Mouse (Mus musculus): ENCODE data around the gene R3hdm2. TPM values are rescaled to one million over a fixed set of nuclear protein-coding genes. Genes with fewer than 3 reads are reported as not detected.

R3hdm2 gene
- total and polyA plus RNA-seq, 2 experiments from 2014 or later, result 39.3 to 60.6 TPM

- H3K9me3 ChIP-seq (ENCODE audit: low read length), result no peaks in the 10 kb centered on the region
- TF ChIP-seq CTCF (IDR thresholded peaks at IDR 0.05; ENCODE audit: low read depth), result peak; percentile 74
- H3K4me1 ChIP-seq (ENCODE audit: insufficient read depth, low read length), result peaks cover 30% of the 10 kb centered on the region
- no peak overlapping the region for H3K4me3 ChIP-seq (ENCODE audit: low read length)
- 9% methylated on average over 8 of the region's 8 CpGs for WGBS
- DNase-seq (ENCODE audit: low spot score) (peak; percentile 86), ATAC-seq (peak; percentile 46; the same call in 1 of the 2 replicates)
- H3K4me2 ChIP-seq (ENCODE audit: low read depth, low read length), result no peak overlapping the region
- no peak overlapping the region for H3K9ac ChIP-seq (replicated peaks; ENCODE audit: low read length)
- no peak overlapping the region; the same call in 1 of the 2 replicates for H3K27ac ChIP-seq
- H3K36me3 ChIP-seq (ENCODE audit: insufficient read depth, low read length), result peaks cover 25% of the 10 kb centered on the region
- H3K27me3 ChIP-seq (ENCODE audit: insufficient read depth, low read length), result no peaks in the 10 kb centered on the region
Measured at GRCm38 (mm10) chr10:127536586-127537314, 156.6 kb downstream of the R3hdm2 start.

- ATAC-seq (peak; percentile 41), DNase-seq (ENCODE audit: low spot score) (peak; percentile 91)
- peak; percentile 97 for TF ChIP-seq CTCF (IDR thresholded peaks at IDR 0.05; ENCODE audit: low read depth)
- H3K9ac ChIP-seq (replicated peaks; ENCODE audit: low read length), result no peak overlapping the region
- H3K27me3 ChIP-seq (ENCODE audit: insufficient read depth, low read length), result no peaks in the 10 kb centered on the region
- WGBS, result 23% methylated on average over 7 of the region's 7 CpGs
- H3K4me3 ChIP-seq (ENCODE audit: low read length), result no peak overlapping the region
- H3K27ac ChIP-seq, result peak overlapping the region; percentile 72
- H3K9me3 ChIP-seq (ENCODE audit: low read length), result no peaks in the 10 kb centered on the region
- H3K36me3 ChIP-seq (ENCODE audit: insufficient read depth, low read length), result peaks cover 33% of the 10 kb centered on the region
- H3K4me1 ChIP-seq (ENCODE audit: insufficient read depth, low read length), result peaks cover 24% of the 10 kb centered on the region
- no peak overlapping the region for H3K4me2 ChIP-seq (ENCODE audit: low read depth, low read length)
Measured at GRCm38 (mm10) chr10:127537854-127538583, 157.9 kb downstream of the R3hdm2 start.

- no peak overlapping the region for H3K4me2 ChIP-seq (ENCODE audit: low read depth, low read length)
- H3K9me3 ChIP-seq (ENCODE audit: low read length), result no peaks in the 10 kb centered on the region
- H3K27me3 ChIP-seq (ENCODE audit: insufficient read depth, low read length), result no peaks in the 10 kb centered on the region
- ATAC-seq (no peak), DNase-seq (ENCODE audit: low spot score) (no peak)
- no peak overlapping the region for H3K4me3 ChIP-seq (ENCODE audit: low read length)
- peaks cover 68% of the 10 kb centered on the region for H3K36me3 ChIP-seq (ENCODE audit: insufficient read depth, low read length)
- H3K4me1 ChIP-seq (ENCODE audit: insufficient read depth, low read length), result peaks cover 2% of the 10 kb centered on the region; the same call in 1 of the 2 replicates
- no peak overlapping the region for H3K27ac ChIP-seq
- no peak overlapping the region for H3K9ac ChIP-seq (replicated peaks; ENCODE audit: low read length)
- WGBS, result 95% methylated on average over 8 of the region's 8 CpGs
- TF ChIP-seq CTCF (IDR thresholded peaks at IDR 0.05; ENCODE audit: low read depth), result no peak
Measured at GRCm38 (mm10) chr10:127541510-127541909, 161.4 kb downstream of the R3hdm2 start.

- Histone ChIP-seq H3K27me3 (ENCODE audit: insufficient read depth, low read length) (no peaks in the 10 kb centered on the region), H3K4me1 (ENCODE audit: insufficient read depth, low read length) (no peaks in the 10 kb centered on the region), H3K36me3 (ENCODE audit: insufficient read depth, low read length) (peaks cover 73% of the 10 kb centered on the region), H3K27ac (peak overlapping the region; percentile 52; the same call in 1 of the 2 replicates), H3K9me3 (ENCODE audit: low read length) (no peaks in the 10 kb centered on the region), H3K4me2 (ENCODE audit: low read depth, low read length) (no peak overlapping the region), H3K9ac (replicated peaks; ENCODE audit: low read length) (no peak overlapping the region), H3K4me3 (ENCODE audit: low read length) (no peak overlapping the region)
- ATAC-seq, result 0 out of 2 replicates have a peak, but pooled peaks have one; percentile 33
- peak; percentile 58 for DNase-seq (ENCODE audit: low spot score)
- TF ChIP-seq CTCF (IDR thresholded peaks at IDR 0.05; ENCODE audit: low read depth), result no peak
- 27% methylated on average over 13 of the region's 13 CpGs for WGBS
Measured at GRCm38 (mm10) chr10:127542084-127542483, 162.0 kb downstream of the R3hdm2 start.

GRCm38 (mm10) chr10:127542720-127543119 is 162.6 kb downstream of the R3hdm2 start:
- DNase-seq (ENCODE audit: low spot score) (peak; percentile 62), ATAC-seq (no peak)
- Histone ChIP-seq H3K36me3 (ENCODE audit: insufficient read depth, low read length) (peaks cover 79% of the 10 kb centered on the region), H3K4me1 (ENCODE audit: insufficient read depth, low read length) (no peaks in the 10 kb centered on the region), H3K27ac (peak overlapping the region; percentile 52; the same call in 1 of the 2 replicates), H3K9ac (replicated peaks; ENCODE audit: low read length) (no peak overlapping the region), H3K27me3 (ENCODE audit: insufficient read depth, low read length) (no peaks in the 10 kb centered on the region), H3K9me3 (ENCODE audit: low read length) (no peaks in the 10 kb centered on the region), H3K4me3 (ENCODE audit: low read length) (no peak overlapping the region), H3K4me2 (ENCODE audit: low read depth, low read length) (no peak overlapping the region)
- TF ChIP-seq CTCF (IDR thresholded peaks at IDR 0.05; ENCODE audit: low read depth), result no peak
- 27% methylated on average over 6 of the region's 6 CpGs for WGBS

- TF ChIP-seq CTCF (IDR thresholded peaks at IDR 0.05; ENCODE audit: low read depth), result no peak
- no peaks in the 10 kb centered on the region for H3K4me1 ChIP-seq (ENCODE audit: insufficient read depth, low read length)
- H3K4me2 ChIP-seq (ENCODE audit: low read depth, low read length), result no peak overlapping the region
- ATAC-seq (no peak), DNase-seq (ENCODE audit: low spot score) (no peak)
- H3K9ac ChIP-seq (replicated peaks; ENCODE audit: low read length), result no peak overlapping the region
- no peaks in the 10 kb centered on the region for H3K27me3 ChIP-seq (ENCODE audit: insufficient read depth, low read length)
- no peak overlapping the region for H3K4me3 ChIP-seq (ENCODE audit: low read length)
- H3K9me3 ChIP-seq (ENCODE audit: low read length), result no peaks in the 10 kb centered on the region
- 65% methylated on average over 3 of the region's 3 CpGs for WGBS
- no peak overlapping the region for H3K27ac ChIP-seq
- peaks cover 87% of the 10 kb centered on the region for H3K36me3 ChIP-seq (ENCODE audit: insufficient read depth, low read length)
Measured at GRCm38 (mm10) chr10:127543916-127544315, 163.8 kb downstream of the R3hdm2 start.

Data from hindbrain, postnatal 0 days (tissue).